Mouse (Mus musculus): Measurements from ENCODE around the gene Apoc4. TPM values are rescaled to one million over a fixed set of nuclear protein-coding genes. Genes with fewer than 3 reads are reported as not detected.

Gene Apoc4
- polyA plus RNA-seq, 1 experiment from 2014 or later: 0.39 TPM

- no peak overlapping the region for H3K27ac ChIP-seq (ENCODE audit: low read length)
- WGBS: 92% methylated on average over 34 of the region's 34 CpGs
- H3K4me3 ChIP-seq (ENCODE audit: low read depth, low read length): no peak overlapping the region
- H3K27me3 ChIP-seq (ENCODE audit: control insufficient read depth, insufficient read depth, low read length): no peaks in the 10 kb centered on the region
- H3K4me1 ChIP-seq (ENCODE audit: control insufficient read depth, insufficient read depth, low read length): peaks cover 20% of the 10 kb centered on the region
- no peak for ATAC-seq (ENCODE audit: insufficient number of reproducible peaks, insufficient read depth, low FRiP score, low read depth)
- no peaks in the 10 kb centered on the region for H3K36me3 ChIP-seq (ENCODE audit: control insufficient read depth, insufficient read depth, low read length)
- no peak overlapping the region for H3K4me2 ChIP-seq (replicated peaks; ENCODE audit: low read depth, low read length)
- no peaks in the 10 kb centered on the region for H3K9me3 ChIP-seq (ENCODE audit: control insufficient read depth, low read depth, low read length)
- H3K9ac ChIP-seq (replicated peaks; ENCODE audit: low read depth, low read length): no peak overlapping the region
These were observed 15.1 kb upstream of the Apoc4 start for GRCm38 (mm10) chr7:19696336-19696873.

- Histone ChIP-seq H3K4me3 (ENCODE audit: low read depth, low read length) (no peak overlapping the region), H3K4me2 (replicated peaks; ENCODE audit: low read depth, low read length) (no peak overlapping the region), H3K27me3 (ENCODE audit: control insufficient read depth, insufficient read depth, low read length) (no peaks in the 10 kb centered on the region), H3K9ac (replicated peaks; ENCODE audit: low read depth, low read length) (no peak overlapping the region), H3K27ac (ENCODE audit: low read length) (no peak overlapping the region), H3K36me3 (ENCODE audit: control insufficient read depth, insufficient read depth, low read length) (no peaks in the 10 kb centered on the region), H3K4me1 (ENCODE audit: control insufficient read depth, insufficient read depth, low read length) (peaks cover 18% of the 10 kb centered on the region), H3K9me3 (ENCODE audit: control insufficient read depth, low read depth, low read length) (no peaks in the 10 kb centered on the region)
- no peak for ATAC-seq (ENCODE audit: insufficient number of reproducible peaks, insufficient read depth, low FRiP score, low read depth)
- 83% methylated on average over 6 of the region's 6 CpGs for WGBS
These were observed 14.6 kb upstream of the Apoc4 start for GRCm38 (mm10) chr7:19695881-19696280.

GRCm38 (mm10) chr7:19695213-19695594 is 13.9 kb upstream of the Apoc4 start:
- Histone ChIP-seq H3K9me3 (ENCODE audit: control insufficient read depth, low read depth, low read length) (no peaks in the 10 kb centered on the region), H3K36me3 (ENCODE audit: control insufficient read depth, insufficient read depth, low read length) (no peaks in the 10 kb centered on the region), H3K4me3 (ENCODE audit: low read depth, low read length) (no peak overlapping the region), H3K9ac (replicated peaks; ENCODE audit: low read depth, low read length) (no peak overlapping the region), H3K27ac (ENCODE audit: low read length) (no peak overlapping the region), H3K4me2 (replicated peaks; ENCODE audit: low read depth, low read length) (no peak overlapping the region), H3K4me1 (ENCODE audit: control insufficient read depth, insufficient read depth, low read length) (peaks cover 16% of the 10 kb centered on the region), H3K27me3 (ENCODE audit: control insufficient read depth, insufficient read depth, low read length) (no peaks in the 10 kb centered on the region)
- ATAC-seq (ENCODE audit: insufficient number of reproducible peaks, insufficient read depth, low FRiP score, low read depth): no peak
- WGBS: 27% methylated on average over 8 of the region's 8 CpGs

GRCm38 (mm10) chr7:19694336-19695212 is 13.3 kb upstream of the Apoc4 start:
- Histone ChIP-seq H3K36me3 (ENCODE audit: control insufficient read depth, insufficient read depth, low read length) (no peaks in the 10 kb centered on the region), H3K4me2 (replicated peaks; ENCODE audit: low read depth, low read length) (no peak overlapping the region), H3K27ac (ENCODE audit: low read length) (no peak overlapping the region), H3K9ac (replicated peaks; ENCODE audit: low read depth, low read length) (no peak overlapping the region), H3K27me3 (ENCODE audit: control insufficient read depth, insufficient read depth, low read length) (no peaks in the 10 kb centered on the region), H3K4me1 (ENCODE audit: control insufficient read depth, insufficient read depth, low read length) (peaks cover 16% of the 10 kb centered on the region), H3K9me3 (ENCODE audit: control insufficient read depth, low read depth, low read length) (no peaks in the 10 kb centered on the region), H3K4me3 (ENCODE audit: low read depth, low read length) (no peak overlapping the region)
- 81% methylated on average over 10 of the region's 10 CpGs for WGBS
- ATAC-seq (ENCODE audit: insufficient number of reproducible peaks, insufficient read depth, low FRiP score, low read depth): no peak

DNA sequence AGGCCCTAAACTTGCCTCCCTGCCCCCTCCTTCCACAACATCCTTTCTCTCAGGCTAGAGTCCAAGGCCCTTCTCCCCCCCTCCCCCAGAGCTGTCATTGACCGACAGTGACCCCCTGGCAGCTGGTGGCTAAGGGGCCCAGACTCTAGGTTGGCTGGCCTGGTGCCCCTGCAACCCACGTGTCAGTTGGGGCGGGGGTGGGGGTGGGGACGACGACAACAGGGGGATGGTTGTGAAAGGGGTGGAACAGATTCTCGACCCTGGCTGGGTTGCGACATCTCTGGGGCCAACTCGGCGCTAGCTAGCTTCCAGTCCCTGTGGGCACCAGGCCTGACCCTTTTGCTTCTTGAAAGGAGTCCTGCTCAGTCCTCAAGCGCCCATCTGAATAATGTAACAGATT is 12.1 kb upstream of the Apoc4 start:
- WGBS: 28% methylated on average over 10 of the region's 10 CpGs
- H3K27ac ChIP-seq (ENCODE audit: low read length): no peak overlapping the region
- no peak for ATAC-seq (ENCODE audit: insufficient number of reproducible peaks, insufficient read depth, low FRiP score, low read depth)

DNA sequence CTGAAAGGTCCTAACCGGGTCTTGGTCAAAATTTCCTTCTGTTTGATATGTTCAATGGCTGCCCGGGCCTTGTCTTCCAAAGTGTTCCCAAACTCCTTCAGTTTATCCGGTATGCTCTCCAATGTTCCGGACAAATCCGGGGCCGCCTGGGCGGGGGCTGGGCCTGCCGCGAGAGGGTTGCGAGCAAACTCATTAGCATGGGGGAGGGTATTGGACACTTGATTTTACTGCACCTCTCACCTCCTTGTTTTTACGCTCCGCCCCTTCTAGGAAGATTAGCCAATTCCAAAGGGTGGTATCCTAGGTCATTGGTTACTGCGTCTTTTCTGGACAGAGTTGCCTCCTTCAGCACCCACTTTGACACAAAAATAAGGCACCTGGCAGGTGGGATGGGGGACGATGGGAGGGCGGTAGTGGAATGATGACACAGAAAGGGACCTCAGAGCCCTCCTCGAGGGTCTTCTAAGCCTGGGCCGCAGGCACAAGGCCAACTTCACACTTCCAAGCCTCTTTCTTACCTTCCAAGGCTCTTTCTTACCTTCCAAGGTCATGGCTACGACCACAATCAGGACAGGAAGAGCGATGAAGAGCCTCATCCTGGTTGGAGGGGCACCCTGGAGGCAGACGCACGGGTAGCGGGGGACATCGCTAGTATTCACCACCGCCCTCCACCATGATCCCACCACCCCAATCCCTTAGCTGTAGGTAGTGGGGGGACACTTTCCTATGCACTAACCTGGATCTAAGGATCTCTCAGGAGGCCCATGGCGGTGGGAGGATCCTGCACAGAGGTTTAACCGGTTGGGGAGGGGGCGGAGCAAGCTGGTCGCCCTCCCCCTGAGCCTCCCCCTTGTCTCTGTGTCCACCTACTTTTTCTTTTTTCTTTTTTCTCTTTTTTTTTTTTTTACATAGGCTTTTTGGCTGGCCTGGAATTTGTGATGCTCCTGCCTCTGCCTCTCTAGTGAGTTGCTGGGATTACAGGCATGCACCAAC is 10.9 kb upstream of the Apoc4 start, which contains the start of gene Apoc1:
Apoc1 (minus strand) TSS at position 788 of the 993 bp plus-strand sequence.
- no peak within 1 kb of the TSS for H3K27ac ChIP-seq (ENCODE audit: low read length)
- ATAC-seq (ENCODE audit: insufficient number of reproducible peaks, insufficient read depth, low FRiP score, low read depth): no peak
- 45% methylated on average over 28 of the region's 28 CpGs for WGBS

More for the DNA sequence above, 12.1 kb upstream of the Apoc4 start:
- Histone ChIP-seq H3K4me3 (ENCODE audit: low read depth, low read length) (no peak overlapping the region), H3K4me1 (ENCODE audit: control insufficient read depth, insufficient read depth, low read length) (peaks cover 4% of the 10 kb centered on the region; the same call in 1 of the 2 replicates), H3K27me3 (ENCODE audit: control insufficient read depth, insufficient read depth, low read length) (no peaks in the 10 kb centered on the region), H3K9me3 (ENCODE audit: control insufficient read depth, low read depth, low read length) (no peaks in the 10 kb centered on the region), H3K36me3 (ENCODE audit: control insufficient read depth, insufficient read depth, low read length) (no peaks in the 10 kb centered on the region), H3K9ac (replicated peaks; ENCODE audit: low read depth, low read length) (no peak overlapping the region), H3K4me2 (replicated peaks; ENCODE audit: low read depth, low read length) (no peak overlapping the region)

GRCm38 (mm10) chr7:19691434-19691833 is 10.2 kb upstream of the Apoc4 start:
- no peaks in the 10 kb centered on the region for H3K27me3 ChIP-seq (ENCODE audit: control insufficient read depth, insufficient read depth, low read length)
- H3K36me3 ChIP-seq (ENCODE audit: control insufficient read depth, insufficient read depth, low read length): no peaks in the 10 kb centered on the region
- H3K9me3 ChIP-seq (ENCODE audit: control insufficient read depth, low read depth, low read length): no peaks in the 10 kb centered on the region
- no peak overlapping the region for H3K9ac ChIP-seq (replicated peaks; ENCODE audit: low read depth, low read length)
- H3K4me2 ChIP-seq (replicated peaks; ENCODE audit: low read depth, low read length): no peak overlapping the region
- 0 out of 2 replicates have a peak, but pooled peaks cover 3% of the 10 kb centered on the region for H3K4me1 ChIP-seq (ENCODE audit: control insufficient read depth, insufficient read depth, low read length)
- H3K4me3 ChIP-seq (ENCODE audit: low read depth, low read length): no peak overlapping the region
- no peak overlapping the region for H3K27ac ChIP-seq (ENCODE audit: low read length)
- 69% methylated on average over 6 of the region's 6 CpGs for WGBS
- no peak for ATAC-seq (ENCODE audit: insufficient number of reproducible peaks, insufficient read depth, low FRiP score, low read depth)

More for the DNA sequence above, 10.9 kb upstream of the Apoc4 start, which contains the start of gene Apoc1:
- H3K4me3 ChIP-seq (ENCODE audit: low read depth, low read length): no peak within 1 kb of the TSS
- H3K4me2 ChIP-seq (replicated peaks; ENCODE audit: low read depth, low read length): no peak within 1 kb of the TSS
- H3K9me3 ChIP-seq (ENCODE audit: control insufficient read depth, low read depth, low read length): no peaks in the 10 kb centered on the region
- H3K4me1 ChIP-seq (ENCODE audit: control insufficient read depth, insufficient read depth, low read length): 0 out of 2 replicates have a peak, but pooled peaks cover 3% of the 10 kb centered on the region
- no peaks in the 10 kb centered on the region for H3K36me3 ChIP-seq (ENCODE audit: control insufficient read depth, insufficient read depth, low read length)
- H3K9ac ChIP-seq (replicated peaks; ENCODE audit: low read depth, low read length): no peak within 1 kb of the TSS
- H3K27me3 ChIP-seq (ENCODE audit: control insufficient read depth, insufficient read depth, low read length): no peaks in the 10 kb centered on the region

- H3K27ac ChIP-seq (ENCODE audit: low read length): no peak overlapping the region
These were observed 9.6 kb upstream of the Apoc4 start for GRCm38 (mm10) chr7:19690845-19691244.

More at GRCm38 (mm10) chr7:19690845-19691244, 9.6 kb upstream of the Apoc4 start:
- H3K9ac ChIP-seq (replicated peaks; ENCODE audit: low read depth, low read length): no peak overlapping the region
- H3K4me2 ChIP-seq (replicated peaks; ENCODE audit: low read depth, low read length): no peak overlapping the region
- WGBS: 83% methylated on average over 4 of the region's 4 CpGs
- no peaks in the 10 kb centered on the region for H3K36me3 ChIP-seq (ENCODE audit: control insufficient read depth, insufficient read depth, low read length)
- 0 out of 2 replicates have a peak, but pooled peaks cover 3% of the 10 kb centered on the region for H3K4me1 ChIP-seq (ENCODE audit: control insufficient read depth, insufficient read depth, low read length)
- H3K27me3 ChIP-seq (ENCODE audit: control insufficient read depth, insufficient read depth, low read length): no peaks in the 10 kb centered on the region
- H3K9me3 ChIP-seq (ENCODE audit: control insufficient read depth, low read depth, low read length): no peaks in the 10 kb centered on the region
- no peak for ATAC-seq (ENCODE audit: insufficient number of reproducible peaks, insufficient read depth, low FRiP score, low read depth)
- no peak overlapping the region for H3K4me3 ChIP-seq (ENCODE audit: low read depth, low read length)
